Mouse (Mus musculus): ENCODE measurements at regions not wholly inside any gene's neighbourhood (a gene's known extent, or its start where the extent isn't known, plus 50 kb on each side); places are given as distances from the start of the nearest gene placed in this dataset.
"Not testable (repeated sequence)": the region's sequence is repeated elsewhere in the genome, so short reads cannot be mapped to it uniquely, and the experiment has no call there.

GRCm38 (mm10) chr5:28756171-28756948, 289.3 kb upstream of the Shh start:
- CTCF ChIA-PET, result no interaction called here

GRCm38 (mm10) chr5:28751821-28752220, 284.8 kb upstream of the Shh start:
- CTCF ChIA-PET, result not testable (repeated sequence)

GRCm38 (mm10) chr5:28734768-28735167, 267.7 kb upstream of the Shh start:
- CTCF ChIA-PET, result no interaction called here

- CTCF ChIA-PET, result interaction anchor here (0.5 kb wide), 1 partner anchor 84 kb away, joined by 6 read pairs; no protein-coding TSS in a partner anchor
Measured at GRCm38 (mm10) chr5:28722067-28722466, 255.0 kb upstream of the Shh start.

- CTCF ChIA-PET, result no interaction called here
Measured at GRCm38 (mm10) chr5:28714978-28715377, 247.9 kb upstream of the Shh start.

GRCm38 (mm10) chr5:28710517-28710916, 243.5 kb upstream of the Shh start:
- CTCF ChIA-PET, result no interaction called here

- CTCF ChIA-PET, result no interaction called here
Measured at GRCm38 (mm10) chr5:28709626-28710025, 242.6 kb upstream of the Shh start.

- CTCF ChIA-PET, result no interaction called here
Measured at GRCm38 (mm10) chr5:28704359-28704758, 237.3 kb upstream of the Shh start.

GRCm38 (mm10) chr5:28696966-28697365, 229.9 kb upstream of the Shh start:
- CTCF ChIA-PET, result interaction anchor here (0.5 kb wide), 1 partner anchor 61 kb away, joined by 4 read pairs; no protein-coding TSS in a partner anchor

- CTCF ChIA-PET, result no interaction called here
Measured at GRCm38 (mm10) chr5:28690110-28690509, 223.1 kb upstream of the Shh start.

GRCm38 (mm10) chr5:28689651-28690050, 222.6 kb upstream of the Shh start:
- CTCF ChIA-PET, result no interaction called here

- CTCF ChIA-PET, result no interaction called here
Measured at GRCm38 (mm10) chr5:28689136-28689535, 222.1 kb upstream of the Shh start.

GRCm38 (mm10) chr5:28682821-28683220, 215.8 kb upstream of the Shh start:
- CTCF ChIA-PET, result no interaction called here

- CTCF ChIA-PET, result no interaction called here
Measured at GRCm38 (mm10) chr5:28680311-28680710, 213.3 kb upstream of the Shh start.

GRCm38 (mm10) chr5:28679761-28680160, 212.7 kb upstream of the Shh start:
- CTCF ChIA-PET, result no interaction called here

- CTCF ChIA-PET, result no interaction called here
Measured at GRCm38 (mm10) chr5:28630186-28630585, 163.1 kb upstream of the Shh start.

GRCm38 (mm10) chr5:28611885-28612284, 144.8 kb upstream of the Shh start:
- CTCF ChIA-PET, result no interaction called here

- CTCF ChIA-PET, result no interaction called here
Measured at GRCm38 (mm10) chr5:28596537-28597314, 129.7 kb upstream of the Shh start.

- CTCF ChIA-PET, result no interaction called here
Measured at GRCm38 (mm10) chr5:28571347-28571998, 104.4 kb upstream of the Shh start.

- CTCF ChIA-PET, result no interaction called here
Measured at GRCm38 (mm10) chr5:28568417-28568816, 101.4 kb upstream of the Shh start.

- CTCF ChIA-PET, result no interaction called here
Measured at GRCm38 (mm10) chr5:28567341-28567905, 100.4 kb upstream of the Shh start.

GRCm38 (mm10) chr5:28563401-28563800, 96.3 kb upstream of the Shh start:
- CTCF ChIA-PET, result no interaction called here

All from spleen, embryonic (tissue).